Mouse (Mus musculus): ENCODE results near the gene Eif3c. TPM values are rescaled to one million over a fixed set of nuclear protein-coding genes. Genes with fewer than 3 reads are reported as not detected.

The Eif3c gene
- polyA plus RNA-seq (2016; fragmentation: Nextera tagmentation; extraction: Ambion mirVana): 207 and 208 TPM in 2 replicates

GRCm38 (mm10) chr7:126566094-126566765 is at the start of gene Eif3c:
Gene Eif3c, minus strand, starts transcription at chr7:126566411.
- Histone ChIP-seq H3K4me3 (peak within 1 kb of the TSS; percentile 93), H3K4me2 (replicated peaks) (peak within 1 kb of the TSS; percentile 73), H3K27me3 (replicated peaks) (no peaks in the 10 kb centered on the region), H3K27ac (peak within 1 kb of the TSS; percentile 37; the same call in 1 of the 2 replicates), H3K9me3 (no peaks in the 10 kb centered on the region), H3K36me3 (peaks cover 32% of the 10 kb centered on the region), H3K4me1 (0 out of 2 replicates have a peak, but pooled peaks cover 4% of the 10 kb centered on the region), H3K9ac (peak within 1 kb of the TSS; percentile 84)
- under 1% methylated on average over 46 of the region's 46 CpGs for WGBS
- peak; percentile 91 for ATAC-seq (ENCODE audit: low FRiP score, low read depth)

- H3K4me2 ChIP-seq (replicated peaks): no peak overlapping the region
- no peaks in the 10 kb centered on the region for H3K27me3 ChIP-seq (replicated peaks)
- no peaks in the 10 kb centered on the region for H3K4me1 ChIP-seq
- 71% methylated on average over 3 of the region's 3 CpGs for WGBS
- H3K36me3 ChIP-seq: no peaks in the 10 kb centered on the region
- H3K27ac ChIP-seq: no peak overlapping the region
- no peaks in the 10 kb centered on the region for H3K9me3 ChIP-seq
- no peak for ATAC-seq (ENCODE audit: low FRiP score, low read depth)
- H3K4me3 ChIP-seq: no peak overlapping the region
- no peak overlapping the region for H3K9ac ChIP-seq
Measured at GRCm38 (mm10) chr7:126612736-126613135, 46.5 kb upstream of the Eif3c start.

DNA sequence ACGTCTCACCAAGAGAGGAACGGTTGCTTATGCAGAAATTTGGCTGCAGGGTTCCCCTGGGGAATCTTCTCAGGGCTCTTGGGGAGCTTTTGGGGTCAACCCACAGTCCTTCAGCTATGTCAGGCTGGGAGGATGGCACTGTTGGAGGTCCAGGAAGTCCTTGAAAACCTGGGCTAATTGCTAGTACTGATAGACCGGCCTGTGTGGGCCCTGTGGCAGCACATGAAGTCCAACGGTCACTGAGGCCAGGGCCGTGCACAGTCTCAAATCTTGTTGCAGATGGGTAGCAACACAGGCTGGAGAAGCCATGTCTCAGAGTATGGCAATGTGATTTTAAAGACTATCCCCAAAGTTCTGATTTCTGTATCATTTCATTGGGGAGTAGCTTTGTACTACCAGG is 41.6 kb upstream of the Eif3c start:
- Histone ChIP-seq H3K9ac (no peak overlapping the region), H3K9me3 (no peaks in the 10 kb centered on the region), H3K27ac (no peak overlapping the region), H3K4me1 (no peaks in the 10 kb centered on the region), H3K4me3 (no peak overlapping the region), H3K36me3 (no peaks in the 10 kb centered on the region), H3K4me2 (replicated peaks) (no peak overlapping the region), H3K27me3 (replicated peaks) (no peaks in the 10 kb centered on the region)
- ATAC-seq (ENCODE audit: low FRiP score, low read depth): no peak
- 80% methylated on average over 5 of the region's 5 CpGs for WGBS

- no peak overlapping the region for H3K9ac ChIP-seq
- no peak overlapping the region for H3K4me3 ChIP-seq
- no peaks in the 10 kb centered on the region for H3K9me3 ChIP-seq
- ATAC-seq (ENCODE audit: low FRiP score, low read depth): no peak
- no peaks in the 10 kb centered on the region for H3K4me1 ChIP-seq
- no peaks in the 10 kb centered on the region for H3K36me3 ChIP-seq
- H3K4me2 ChIP-seq (replicated peaks): no peak overlapping the region
- no peak overlapping the region for H3K27ac ChIP-seq
- WGBS: 76% methylated on average over 3 of the region's 3 CpGs
- no peaks in the 10 kb centered on the region for H3K27me3 ChIP-seq (replicated peaks)
Measured at GRCm38 (mm10) chr7:126607064-126607463, 40.9 kb upstream of the Eif3c start.

- ATAC-seq (ENCODE audit: low FRiP score, low read depth): no peak
- H3K4me1 ChIP-seq: no peaks in the 10 kb centered on the region
- WGBS: 74% methylated on average over 5 of the region's 5 CpGs
- H3K4me2 ChIP-seq (replicated peaks): no peak overlapping the region
- H3K9me3 ChIP-seq: no peaks in the 10 kb centered on the region
- no peaks in the 10 kb centered on the region for H3K36me3 ChIP-seq
- no peak overlapping the region for H3K4me3 ChIP-seq
- no peak overlapping the region for H3K9ac ChIP-seq
- no peak overlapping the region for H3K27ac ChIP-seq
- H3K27me3 ChIP-seq (replicated peaks): no peaks in the 10 kb centered on the region
Measured at GRCm38 (mm10) chr7:126606611-126607010, 40.4 kb upstream of the Eif3c start.

- Histone ChIP-seq H3K27me3 (replicated peaks) (no peaks in the 10 kb centered on the region), H3K4me3 (no peak overlapping the region), H3K4me1 (no peaks in the 10 kb centered on the region), H3K36me3 (no peaks in the 10 kb centered on the region), H3K4me2 (replicated peaks) (no peak overlapping the region), H3K27ac (no peak overlapping the region), H3K9me3 (no peaks in the 10 kb centered on the region), H3K9ac (no peak overlapping the region)
- no peak for ATAC-seq (ENCODE audit: low FRiP score, low read depth)
- WGBS: 85% methylated on average over 3 of the region's 3 CpGs
Measured at GRCm38 (mm10) chr7:126602650-126603049, 36.4 kb upstream of the Eif3c start.

DNA sequence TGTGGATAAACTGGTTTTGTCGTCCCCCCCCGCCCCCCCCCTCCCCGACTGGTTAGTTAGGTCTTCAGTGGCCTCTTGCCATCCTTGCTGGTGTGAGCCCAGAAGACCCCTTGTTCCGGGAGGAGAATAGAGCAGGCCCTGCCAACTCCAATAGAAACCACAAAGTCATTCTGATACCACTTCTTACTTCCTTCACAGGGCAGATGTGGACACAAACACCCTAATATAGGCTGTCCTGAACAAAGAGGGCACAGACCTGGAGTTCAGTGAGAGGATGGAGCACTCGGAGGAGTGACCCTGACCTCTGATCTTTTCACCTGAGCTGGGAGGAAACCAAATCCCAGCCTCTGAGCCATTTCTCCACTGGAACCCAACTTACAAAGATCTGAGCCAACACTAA is 35.7 kb upstream of the Eif3c start:
- Histone ChIP-seq H3K27me3 (replicated peaks) (no peaks in the 10 kb centered on the region), H3K36me3 (no peaks in the 10 kb centered on the region), H3K27ac (no peak overlapping the region), H3K9me3 (no peaks in the 10 kb centered on the region), H3K4me2 (replicated peaks) (no peak overlapping the region), H3K4me1 (no peaks in the 10 kb centered on the region), H3K9ac (0 out of 2 replicates have a peak overlapping the region, but pooled peaks have one; percentile 26), H3K4me3 (no peak overlapping the region)
- ATAC-seq (ENCODE audit: low FRiP score, low read depth): no peak
- WGBS: 40% methylated on average over 4 of the region's 5 CpGs

GRCm38 (mm10) chr7:126598919-126599318 is 32.7 kb upstream of the Eif3c start:
- no peak overlapping the region for H3K4me3 ChIP-seq
- H3K27me3 ChIP-seq (replicated peaks): no peaks in the 10 kb centered on the region; the same call in 1 of the 2 replicates
- H3K9me3 ChIP-seq: no peaks in the 10 kb centered on the region
- 85% methylated on average over 6 of the region's 6 CpGs for WGBS
- no peak overlapping the region for H3K9ac ChIP-seq
- no peaks in the 10 kb centered on the region for H3K36me3 ChIP-seq
- ATAC-seq (ENCODE audit: low FRiP score, low read depth): no peak
- no peaks in the 10 kb centered on the region for H3K4me1 ChIP-seq
- no peak overlapping the region for H3K4me2 ChIP-seq (replicated peaks)
- no peak overlapping the region for H3K27ac ChIP-seq

GRCm38 (mm10) chr7:126596414-126596813 is 30.2 kb upstream of the Eif3c start:
- no peak overlapping the region for H3K4me3 ChIP-seq
- H3K4me1 ChIP-seq: no peaks in the 10 kb centered on the region
- no peak for ATAC-seq (ENCODE audit: low FRiP score, low read depth)
- no peak overlapping the region for H3K9ac ChIP-seq
- WGBS: 69% methylated on average over 6 of the region's 6 CpGs
- no peak overlapping the region for H3K4me2 ChIP-seq (replicated peaks)
- no peaks in the 10 kb centered on the region; the same call in 1 of the 2 replicates for H3K27me3 ChIP-seq (replicated peaks)
- no peaks in the 10 kb centered on the region for H3K9me3 ChIP-seq
- no peaks in the 10 kb centered on the region for H3K36me3 ChIP-seq
- H3K27ac ChIP-seq: no peak overlapping the region

DNA sequence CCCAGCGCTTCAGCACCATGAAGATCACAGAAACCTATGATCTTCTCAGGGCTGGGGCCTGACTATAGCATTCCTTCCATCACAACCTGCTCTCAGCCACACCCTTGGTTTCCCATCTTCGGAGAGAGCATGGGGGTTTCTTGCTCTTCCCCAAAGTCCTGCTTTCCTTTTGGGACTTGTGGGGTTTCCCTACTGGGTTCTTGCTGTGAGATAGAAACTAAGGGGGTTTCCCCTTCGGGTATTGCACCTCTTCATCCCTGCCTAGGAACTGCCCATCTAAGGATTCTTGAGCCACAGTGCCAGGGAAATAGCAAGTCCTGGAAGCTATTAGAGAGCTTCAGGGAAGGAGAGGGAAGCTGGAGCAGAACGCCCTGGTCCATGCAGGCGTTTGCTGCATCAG is 29.7 kb upstream of the Eif3c start:
- H3K27me3 ChIP-seq (replicated peaks): no peaks in the 10 kb centered on the region; the same call in 1 of the 2 replicates
- WGBS: 85% methylated on average over 5 of the region's 5 CpGs
- H3K9ac ChIP-seq: no peak overlapping the region

GRCm38 (mm10) chr7:126594862-126595561 is 28.8 kb upstream of the Eif3c start, which contains the start of gene Il27:
Gene Il27, minus strand, starts transcription at chr7:126594941.
- no peak within 1 kb of the TSS for H3K4me2 ChIP-seq (replicated peaks)
- no peaks in the 10 kb centered on the region for H3K36me3 ChIP-seq
- H3K9me3 ChIP-seq: no peaks in the 10 kb centered on the region
- ATAC-seq (ENCODE audit: low FRiP score, low read depth): no peak
- no peaks in the 10 kb centered on the region for H3K4me1 ChIP-seq
- H3K4me3 ChIP-seq: no peak within 1 kb of the TSS
- H3K9ac ChIP-seq: no peak within 1 kb of the TSS
- no peak within 1 kb of the TSS for H3K27ac ChIP-seq
- WGBS: 83% methylated on average over 11 of the region's 11 CpGs
- no peaks in the 10 kb centered on the region; the same call in 1 of the 2 replicates for H3K27me3 ChIP-seq (replicated peaks)

More for the DNA sequence above, 29.7 kb upstream of the Eif3c start:
- ATAC-seq (ENCODE audit: low FRiP score, low read depth): no peak
- Histone ChIP-seq H3K4me2 (replicated peaks) (no peak overlapping the region), H3K4me3 (no peak overlapping the region), H3K36me3 (no peaks in the 10 kb centered on the region), H3K9me3 (no peaks in the 10 kb centered on the region), H3K4me1 (no peaks in the 10 kb centered on the region), H3K27ac (no peak overlapping the region)

- peaks cover 8% of the 10 kb centered on the region for H3K4me1 ChIP-seq
- no peak overlapping the region for H3K27ac ChIP-seq
- H3K4me3 ChIP-seq: no peak overlapping the region
- peaks cover 12% of the 10 kb centered on the region for H3K27me3 ChIP-seq (replicated peaks)
- H3K9ac ChIP-seq: 0 out of 2 replicates have a peak overlapping the region, but pooled peaks have one; percentile 13
- no peaks in the 10 kb centered on the region for H3K9me3 ChIP-seq
- H3K4me2 ChIP-seq (replicated peaks): peak overlapping the region; percentile 44
- H3K36me3 ChIP-seq: no peaks in the 10 kb centered on the region
- 3% methylated on average over 16 of the region's 16 CpGs for WGBS
- ATAC-seq (ENCODE audit: low FRiP score, low read depth): no peak
Measured at GRCm38 (mm10) chr7:126587779-126588178, 21.6 kb upstream of the Eif3c start.

All from neural tube, embryonic 12.5 days (tissue).